Mouse (Mus musculus): Measurements from ENCODE around the gene Chaf1a.

DNA sequence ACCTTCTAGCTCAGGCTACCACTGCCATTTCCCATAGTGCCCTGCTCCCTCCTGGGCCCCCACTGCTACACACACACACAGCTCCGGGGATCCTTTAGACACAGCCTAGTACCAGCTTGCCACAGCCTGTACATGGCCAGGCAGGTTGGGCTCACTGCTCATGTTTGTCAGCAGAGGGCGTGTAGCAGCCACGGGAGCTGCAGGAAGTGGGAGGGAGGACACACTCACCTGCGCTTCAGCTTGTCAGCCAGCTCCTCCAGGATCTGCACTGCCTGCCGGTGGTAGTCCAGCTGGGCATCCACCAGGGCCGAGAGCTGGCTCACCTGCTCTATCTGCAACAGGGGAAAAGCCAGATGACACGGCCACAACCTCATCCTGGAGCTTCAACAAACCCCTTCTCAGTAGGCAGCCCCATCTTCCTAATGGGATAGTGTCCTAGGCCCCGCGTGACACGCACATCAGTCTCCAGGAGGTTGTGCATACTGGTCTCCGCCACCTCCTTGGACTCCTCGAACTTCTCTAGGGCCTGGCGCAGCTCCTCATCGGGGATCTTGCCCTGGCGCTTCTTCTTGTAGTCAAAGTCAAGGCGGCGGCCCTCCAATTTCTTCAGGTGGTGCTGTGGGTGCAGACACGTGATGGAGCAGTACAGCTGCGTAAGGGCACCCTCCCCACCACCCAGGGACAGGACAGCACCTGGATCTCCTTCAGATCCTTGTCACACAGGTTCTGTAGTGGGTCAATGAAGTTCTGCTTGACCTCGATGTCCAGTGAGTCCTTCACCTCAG is 21.7 kb upstream of the Chaf1a start:
- peak; percentile 67 for TF ChIP-seq CTCF (IDR thresholded peaks at IDR 0.05)
- no peak for TF ChIP-seq POLR2A (IDR thresholded peaks at IDR 0.05; ENCODE audit: insufficient read depth, low read depth, low read length)
